Mouse (Mus musculus) erythroblast, embryonic 14.5 days (primary cell): Measurements from ENCODE around the gene Slc16a11.

Source experiments
- GATA1 ChIP-seq: IDR thresholded peaks from 2 replicates; pipeline ENCODE4 v1.6.1; 2012; ENCODE audit warnings: low read length, inconsistent platforms, mixed read lengths
- TAL1 ChIP-seq: IDR thresholded peaks from 3 replicates; pipeline ENCODE4 v1.6.1; 2012; ENCODE audit warnings: low read length, inconsistent platforms, mixed read lengths

- no peak for TF ChIP-seq GATA1
- no peak for TF ChIP-seq TAL1
Measured at GRCm38 (mm10) chr11:70227126-70227525, 14.6 kb downstream of the Slc16a11 start.
